ENCODE assay signal across 11 mouse cellular contexts in genomic region chr6:6861798-6862428, GRCm38 (mm10). TPM values are rescaled to one million over a fixed set of nuclear protein-coding genes. Genes with fewer than 3 reads are reported as not detected.
DNase-seq lines count a peak whose midpoint lies in the region; ATAC-seq lines count a peak whose summit lies in the region.
"Had no signal": no experiment of that assay in that cellular context is flagged by ENCODE, and none has a peak within 500 bp of the region (broad histone marks: within the 10 kb centered on the region; RNA-seq: fewer than 3 reads in every experiment).

No protein-coding gene starts in this region.

- peaks cover 17% of the 10 kb centered on the region for H3K4me1 ChIP-seq in hindbrain, embryonic 15.5 days (replicated peaks)
- peaks cover 16% of the 10 kb centered on the region; the same call in 1 of the 2 replicates for H3K4me1 ChIP-seq in hindbrain, embryonic 14.5 days (replicated peaks; ENCODE audit: control insufficient read depth, insufficient read depth, low read length)
- peaks cover 9% of the 10 kb centered on the region; the same call in 1 of the 2 replicates for H3K4me1 ChIP-seq in embryonic facial prominence, embryonic 12.5 days
- peaks cover 42% of the 10 kb centered on the region for H3K4me1 ChIP-seq in forebrain, embryonic 10.5 days
- peaks cover 25% of the 10 kb centered on the region for H3K4me1 ChIP-seq in midbrain, embryonic 15.5 days

- H3K9me3 ChIP-seq in hindbrain, embryonic 15.5 days, result no peaks in the 10 kb centered on the region
- H3K9me3 ChIP-seq in hindbrain, embryonic 14.5 days (ENCODE audit: control insufficient read depth, low read length), result no peaks in the 10 kb centered on the region
- H3K9me3 ChIP-seq in embryonic facial prominence, embryonic 12.5 days, result no peaks in the 10 kb centered on the region
- no peaks in the 10 kb centered on the region for H3K9me3 ChIP-seq in forebrain, embryonic 10.5 days
- H3K9me3 ChIP-seq in midbrain, embryonic 15.5 days, result no peaks in the 10 kb centered on the region

- 2% methylated on average over 11 of the region's 11 CpGs for WGBS in hindbrain, embryonic 15.5 days
- WGBS in hindbrain, embryonic 14.5 days, result 2% methylated on average over 11 of the region's 11 CpGs
- 1% methylated on average over 11 of the region's 11 CpGs for WGBS in embryonic facial prominence, embryonic 12.5 days
- 3% methylated on average over 11 of the region's 11 CpGs for WGBS in forebrain, embryonic 10.5 days
- WGBS in midbrain, embryonic 15.5 days, result 3% methylated on average over 11 of the region's 11 CpGs

- H3K9ac ChIP-seq in hindbrain, embryonic 15.5 days, result no peak overlapping the region
- H3K9ac ChIP-seq in hindbrain, embryonic 14.5 days, result no peak overlapping the region
- H3K9ac ChIP-seq in embryonic facial prominence, embryonic 12.5 days, result peak overlapping the region; percentile 44; the same call in 1 of the 2 replicates
- no peak overlapping the region for H3K9ac ChIP-seq in midbrain, embryonic 15.5 days

- H3K27ac ChIP-seq in hindbrain, embryonic 15.5 days (replicated peaks), result no peak overlapping the region
- H3K27ac ChIP-seq in hindbrain, embryonic 14.5 days, result no peak overlapping the region
- H3K27ac ChIP-seq in embryonic facial prominence, embryonic 12.5 days, result peak overlapping the region; percentile 80
- no peak overlapping the region for H3K27ac ChIP-seq in forebrain, embryonic 10.5 days
- 0 out of 2 replicates have a peak overlapping the region, but pooled peaks have one; percentile 4 for H3K27ac ChIP-seq in midbrain, embryonic 15.5 days

- peaks cover 78% of the 10 kb centered on the region for H3K27me3 ChIP-seq in hindbrain, embryonic 15.5 days
- peaks cover 96% of the 10 kb centered on the region for H3K27me3 ChIP-seq in hindbrain, embryonic 14.5 days (ENCODE audit: control insufficient read depth, insufficient read depth, low read length)
- H3K27me3 ChIP-seq in embryonic facial prominence, embryonic 12.5 days, result peaks cover 65% of the 10 kb centered on the region
- peaks cover 100% of the 10 kb centered on the region for H3K27me3 ChIP-seq in forebrain, embryonic 10.5 days (ENCODE audit: poor library complexity, severe bottlenecking)
- peaks cover 76% of the 10 kb centered on the region for H3K27me3 ChIP-seq in midbrain, embryonic 15.5 days (replicated peaks)

- no peak overlapping the region for H3K4me3 ChIP-seq in hindbrain, embryonic 15.5 days
- no peak overlapping the region for H3K4me3 ChIP-seq in hindbrain, embryonic 14.5 days (replicated peaks; ENCODE audit: low read length)
- peak overlapping the region; percentile 63 for H3K4me3 ChIP-seq in embryonic facial prominence, embryonic 12.5 days
- H3K4me3 ChIP-seq in forebrain, embryonic 10.5 days, result peak overlapping the region; percentile 57
- H3K4me3 ChIP-seq in midbrain, embryonic 15.5 days, result no peak overlapping the region

- ATAC-seq in hindbrain, embryonic 15.5 days (ENCODE audit: low FRiP score, low read depth), result no peak
- ATAC-seq in hindbrain, embryonic 14.5 days (ENCODE audit: low FRiP score), result no peak
- no peak for ATAC-seq in embryonic facial prominence, embryonic 12.5 days (ENCODE audit: insufficient number of reproducible peaks, insufficient read depth, low FRiP score, low TSS enrichment)
- ATAC-seq in midbrain, embryonic 15.5 days (replicated peaks), result no peak

- no peak for DNase-seq in hindbrain, embryonic 14.5 days (ENCODE audit: low spot score)
- no peak for DNase-seq in forebrain, embryonic 10.5 days (ENCODE audit: extremely low spot score, low spot score)
- DNase-seq in spleen, adult 18-20 months, result no peak
- no peak for DNase-seq in ovary, postnatal 14 days (ENCODE audit: low spot score)
- DNase-seq: cerebellum, adult 8-10 months; kidney, adult 2 months had no signal

- H3K4me2 ChIP-seq in hindbrain, embryonic 15.5 days, result peak overlapping the region; percentile 62
- H3K4me2 ChIP-seq in hindbrain, embryonic 14.5 days (replicated peaks), result no peak overlapping the region; the same call in 1 of the 2 replicates
- H3K4me2 ChIP-seq in embryonic facial prominence, embryonic 12.5 days (replicated peaks), result peak overlapping the region; percentile 76
- H3K4me2 ChIP-seq in midbrain, embryonic 15.5 days, result peak overlapping the region; percentile 55

- H3K36me3 ChIP-seq in hindbrain, embryonic 15.5 days, result no peaks in the 10 kb centered on the region
- no peaks in the 10 kb centered on the region for H3K36me3 ChIP-seq in hindbrain, embryonic 14.5 days (replicated peaks; ENCODE audit: control insufficient read depth, insufficient read depth)
- H3K36me3 ChIP-seq in embryonic facial prominence, embryonic 12.5 days, result no peaks in the 10 kb centered on the region
- no peaks in the 10 kb centered on the region for H3K36me3 ChIP-seq in forebrain, embryonic 10.5 days (replicated peaks)
- H3K36me3 ChIP-seq in midbrain, embryonic 15.5 days (replicated peaks), result no peaks in the 10 kb centered on the region

RNA-seq across cellular contexts. Expression of gene Dlx6, which starts 1.2 kb away (rescaled TPM):
- polyA plus RNA-seq in hindbrain, embryonic 15.5 days (2015; fragmentation: Nextera tagmentation; extraction: Ambion mirVana), result 0.64 TPM in 1 of 2 replicates, not detected in the other
- polyA plus RNA-seq in hindbrain, embryonic 14.5 days (2014; fragmentation: Nextera tagmentation; extraction: Ambion mirVana), result not detected in 2 replicates
- 8.0 and 13.5 TPM in 2 replicates for polyA plus RNA-seq in embryonic facial prominence, embryonic 12.5 days (2016; fragmentation: Nextera tagmentation; extraction: Ambion mirVana)
- polyA plus RNA-seq in forebrain, embryonic 10.5 days (2016; fragmentation: Nextera tagmentation; extraction: Ambion mirVana), result 0.95 and 1.1 TPM in 2 replicates
- polyA plus RNA-seq in midbrain, embryonic 15.5 days (2015; fragmentation: Nextera tagmentation; extraction: Ambion mirVana), result 2.4 and 3.6 TPM in 2 replicates
- polyA plus RNA-seq: gonadal fat pad, adult 2 months; kidney, adult 2 months; lung, embryonic 16.5 days had no signal

RNA-seq across cellular contexts. Expression of gene Dlx5, which starts 20.0 kb away (rescaled TPM):
- polyA plus RNA-seq in hindbrain, embryonic 15.5 days (2015; fragmentation: Nextera tagmentation; extraction: Ambion mirVana), result 0.41 and 2.0 TPM in 2 replicates
- polyA plus RNA-seq in hindbrain, embryonic 14.5 days (2014; fragmentation: Nextera tagmentation; extraction: Ambion mirVana), result not detected in 2 replicates
- polyA plus RNA-seq in embryonic facial prominence, embryonic 12.5 days (2016; fragmentation: Nextera tagmentation; extraction: Ambion mirVana), result 70.1 and 103 TPM in 2 replicates
- polyA plus RNA-seq in forebrain, embryonic 10.5 days (2016; fragmentation: Nextera tagmentation; extraction: Ambion mirVana), result 17.5 and 18.5 TPM in 2 replicates
- 14.8 and 19.0 TPM in 2 replicates for polyA plus RNA-seq in midbrain, embryonic 15.5 days (2015; fragmentation: Nextera tagmentation; extraction: Ambion mirVana)
- polyA plus RNA-seq: kidney, adult 2 months had no signal

Comparison
In these comparisons a context has a peak if more than half of its experiments do, and no peak if none do; other contexts are left out.
1. H3K27ac ChIP-seq: peak in embryonic facial prominence, embryonic 12.5 days (single experiment) and midbrain, embryonic 15.5 days (single experiment); none in hindbrain, embryonic 15.5 days (single experiment), hindbrain, embryonic 14.5 days (single experiment) and forebrain, embryonic 10.5 days (single experiment).
2. H3K4me3 ChIP-seq: peak in embryonic facial prominence, embryonic 12.5 days (single experiment) and forebrain, embryonic 10.5 days (single experiment); none in hindbrain, embryonic 15.5 days (single experiment), hindbrain, embryonic 14.5 days (single experiment) and midbrain, embryonic 15.5 days (single experiment).